Mouse (Mus musculus) urinary bladder, postnatal 25 days (tissue): ENCODE results near the gene Grin1.

ENCODE experiments used
- DNase-seq: peaks from one replicate; pipeline ENCODE4 v3.0.0; 2022; ENCODE audit warnings: low spot score

Grin1 gene

DNA sequence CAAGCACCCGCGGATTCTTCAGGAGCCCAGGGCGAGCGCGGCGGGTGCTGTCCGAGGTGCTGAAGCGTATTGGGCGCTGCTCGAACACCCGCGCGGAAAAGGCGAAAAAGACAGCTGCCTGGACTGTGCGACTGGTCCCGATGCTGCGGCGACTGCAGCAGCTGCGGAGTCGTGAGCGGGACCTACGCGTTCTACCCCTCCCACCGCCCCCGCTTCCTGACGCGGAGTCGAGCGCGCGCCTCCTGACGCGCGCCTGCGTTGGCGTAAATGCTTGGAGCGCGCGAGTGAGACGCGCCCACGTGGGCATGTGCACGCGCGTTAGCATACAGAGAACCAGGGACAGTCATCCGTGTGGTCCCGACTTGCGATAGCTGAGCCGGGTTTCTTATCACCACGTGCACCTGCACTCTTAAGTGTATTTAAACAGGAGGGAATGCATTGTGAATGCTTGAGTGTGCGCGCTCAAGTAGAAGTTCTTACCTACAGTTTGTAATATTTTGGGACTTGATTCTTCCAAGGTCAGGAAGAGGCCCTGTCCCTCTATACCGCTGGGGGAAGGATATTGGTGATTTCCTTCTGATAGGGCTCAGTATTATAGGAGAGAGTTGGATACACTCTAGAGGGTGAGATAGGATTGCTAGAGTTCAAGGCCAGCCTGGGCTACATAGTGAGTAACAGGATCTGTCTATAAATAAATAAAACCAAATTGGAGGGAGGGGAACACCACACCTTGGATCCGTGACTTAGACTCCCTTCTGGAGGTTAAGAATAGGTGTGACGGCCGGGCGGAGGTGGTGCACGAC lies at the start of gene Grin1:
TSS of gene Grin1 (minus strand) at position 217 of the 803 bp plus-strand sequence.
- peak; percentile 61 for DNase-seq

DNA sequence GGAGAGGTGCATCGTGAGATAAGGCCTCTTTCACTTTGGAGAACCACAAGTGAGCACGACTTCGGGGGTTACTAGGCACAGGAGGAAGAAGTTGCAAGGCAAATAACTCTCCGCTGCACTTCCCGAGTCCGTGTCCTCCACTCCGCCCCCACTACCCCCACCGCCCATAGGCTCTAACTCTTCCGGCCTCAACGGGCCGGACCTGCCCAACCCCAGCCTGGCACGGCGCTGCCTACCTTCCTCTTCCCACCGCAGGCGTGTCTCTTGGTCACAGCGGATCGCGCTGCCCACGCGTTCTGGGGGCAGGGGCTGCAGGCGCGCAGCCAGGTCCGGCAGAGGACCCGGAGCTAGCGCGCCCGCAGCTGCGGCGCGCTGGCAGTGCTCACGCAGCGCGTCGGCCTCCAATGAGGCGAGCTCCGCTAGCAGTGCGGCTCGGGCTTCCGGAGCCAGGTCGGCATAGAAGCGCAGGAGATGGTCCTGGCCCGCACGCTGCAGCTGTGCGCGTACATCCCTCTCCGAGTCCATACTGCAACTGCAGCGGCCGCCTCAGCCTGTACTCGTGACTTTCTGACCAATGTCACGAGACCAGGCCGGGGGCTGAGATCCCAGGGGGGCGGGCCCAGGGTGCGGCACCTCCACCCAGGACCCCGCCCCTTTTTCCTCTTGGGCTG lies 46.2 kb upstream of the Grin1 start, which contains the start of gene Uap1l1:
TSS of gene Uap1l1 (minus strand) at position 592 of the 671 bp plus-strand sequence.
- DNase-seq: peak; percentile 77

DNA sequence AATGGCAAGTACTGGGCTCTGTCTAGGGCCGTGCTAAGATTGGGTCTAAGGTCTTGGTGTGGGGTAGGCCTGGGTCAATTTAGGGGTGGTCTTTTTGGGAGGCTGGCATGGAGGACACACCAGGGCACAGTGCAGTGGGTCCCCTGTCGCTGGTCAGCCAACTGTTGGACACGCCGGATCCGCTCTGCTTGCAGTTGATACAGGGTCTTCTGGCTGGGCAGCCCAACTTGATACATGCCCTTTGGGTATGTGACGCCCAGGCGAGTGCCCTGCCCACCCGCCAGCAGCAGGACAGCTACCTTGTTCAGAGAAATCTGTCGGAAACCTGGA lies 45.7 kb upstream of the Grin1 start:
- DNase-seq: no peak

DNA sequence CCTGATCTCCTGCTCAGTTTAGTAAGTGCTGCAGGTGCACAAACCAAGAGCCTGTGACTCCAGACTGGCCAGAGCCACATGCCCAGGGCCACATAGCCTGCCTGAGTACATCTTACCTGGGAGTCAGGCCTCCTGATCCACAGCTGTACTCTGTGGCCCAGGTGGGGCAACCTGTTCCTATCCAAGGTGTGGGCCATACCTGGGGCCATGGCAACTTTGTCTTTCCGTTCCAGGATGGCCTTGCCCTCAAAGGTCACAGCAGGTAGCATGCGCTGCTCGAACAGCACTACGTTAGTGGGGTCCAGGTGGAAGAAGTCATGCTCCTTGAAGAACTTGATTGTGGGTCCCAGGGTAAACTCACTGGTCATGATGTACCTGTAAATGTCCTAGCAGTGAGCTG lies 45.3 kb upstream of the Grin1 start:
- DNase-seq: no peak

DNA sequence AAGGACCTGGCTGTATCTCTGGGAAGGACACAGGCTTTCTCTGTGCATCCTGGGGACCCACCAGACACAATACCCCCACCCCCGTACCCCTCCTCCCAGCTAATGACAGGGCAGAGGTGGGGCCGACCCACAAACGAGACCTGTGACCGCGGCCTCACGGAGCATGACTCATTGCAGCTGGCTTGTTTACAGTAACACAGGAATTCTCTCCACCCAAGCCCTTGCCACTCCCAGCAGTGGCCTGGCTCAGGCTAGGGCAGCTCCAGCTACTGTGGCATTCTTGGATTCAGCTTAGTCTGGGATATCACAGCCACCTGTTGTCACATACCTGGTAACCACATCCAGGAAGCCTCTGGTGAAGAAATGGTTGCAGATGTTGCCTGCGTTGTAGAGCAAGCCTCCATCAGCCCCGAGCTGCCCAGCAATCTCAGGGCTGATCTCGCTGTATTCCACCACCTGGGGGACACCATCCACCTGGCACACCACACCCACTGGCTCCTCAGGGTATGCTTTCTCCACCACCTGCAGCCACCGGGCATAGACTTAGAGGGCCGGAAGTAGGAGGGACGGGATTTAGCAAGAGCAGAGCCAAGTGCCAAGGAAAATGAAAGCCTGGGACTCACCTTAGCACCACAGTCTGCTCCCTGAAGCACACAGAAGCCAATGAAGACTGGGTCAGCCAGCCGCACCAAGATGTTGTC lies 44.6 kb upstream of the Grin1 start:
- DNase-seq: no peak

DNA sequence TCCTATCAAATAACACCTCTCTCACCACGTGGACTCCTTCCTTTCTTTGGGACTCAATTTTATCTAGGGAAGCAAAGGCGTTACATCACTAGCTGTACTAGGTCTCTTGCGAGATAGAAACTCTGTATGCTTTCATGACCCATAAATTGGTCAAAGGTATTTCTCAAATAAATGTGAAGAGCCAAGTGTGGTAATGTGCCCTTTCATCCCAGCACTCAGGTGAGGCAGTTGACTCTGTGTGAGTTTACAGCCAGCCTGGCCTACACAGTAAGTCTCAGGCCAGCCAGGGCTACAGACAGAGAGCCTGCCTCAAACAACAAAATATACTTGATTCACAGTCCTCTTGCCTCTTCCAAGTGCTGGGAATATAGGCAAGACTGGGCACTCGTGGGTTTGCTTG lies 40.9 kb upstream of the Grin1 start:
- no peak for DNase-seq

DNA sequence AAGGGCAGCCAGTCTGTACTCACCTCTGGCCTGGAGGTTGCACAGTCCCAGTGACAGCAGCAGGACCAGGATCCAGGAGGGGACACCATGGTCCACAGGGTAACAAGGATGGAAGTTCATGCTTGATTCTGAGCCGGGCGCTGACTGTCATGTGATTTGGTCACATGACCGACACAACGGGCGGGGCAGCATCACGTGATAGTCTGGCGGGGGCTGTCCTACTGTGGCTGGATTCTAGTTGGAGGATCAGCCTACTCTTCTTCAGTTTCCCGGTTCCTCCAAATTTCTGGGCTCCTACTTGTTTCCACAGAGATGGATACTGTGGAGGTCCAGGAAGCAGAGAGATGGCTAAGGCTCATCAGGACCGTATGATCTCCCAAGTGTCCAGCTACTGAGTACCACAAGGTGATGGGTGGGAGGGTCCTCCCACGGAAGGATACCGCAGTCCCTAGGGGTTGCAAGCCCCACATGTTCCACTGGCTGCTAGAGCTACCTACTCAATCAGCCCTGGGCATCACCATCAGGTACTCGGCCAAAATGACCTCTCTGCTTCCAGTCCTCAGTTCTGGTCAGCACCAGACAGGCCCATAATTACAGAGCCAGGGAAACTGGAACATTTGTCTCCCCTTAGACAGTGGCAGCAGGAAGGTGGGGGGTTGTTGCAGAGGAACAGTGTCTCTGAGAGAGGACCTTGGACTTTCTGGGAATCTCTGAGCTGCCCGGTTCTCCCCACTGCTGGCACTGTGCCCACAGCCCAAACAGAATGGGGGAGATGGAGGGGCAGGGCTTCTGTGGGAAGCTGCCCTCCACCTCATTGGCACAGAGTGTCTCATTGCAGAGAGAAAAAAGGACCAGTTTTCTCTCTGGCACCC lies 37.5 kb upstream of the Grin1 start, which contains the start of gene Dpp7:
TSS of gene Dpp7 (minus strand) at position 152 of the 872 bp plus-strand sequence.
- peak; percentile 58 for DNase-seq

DNA sequence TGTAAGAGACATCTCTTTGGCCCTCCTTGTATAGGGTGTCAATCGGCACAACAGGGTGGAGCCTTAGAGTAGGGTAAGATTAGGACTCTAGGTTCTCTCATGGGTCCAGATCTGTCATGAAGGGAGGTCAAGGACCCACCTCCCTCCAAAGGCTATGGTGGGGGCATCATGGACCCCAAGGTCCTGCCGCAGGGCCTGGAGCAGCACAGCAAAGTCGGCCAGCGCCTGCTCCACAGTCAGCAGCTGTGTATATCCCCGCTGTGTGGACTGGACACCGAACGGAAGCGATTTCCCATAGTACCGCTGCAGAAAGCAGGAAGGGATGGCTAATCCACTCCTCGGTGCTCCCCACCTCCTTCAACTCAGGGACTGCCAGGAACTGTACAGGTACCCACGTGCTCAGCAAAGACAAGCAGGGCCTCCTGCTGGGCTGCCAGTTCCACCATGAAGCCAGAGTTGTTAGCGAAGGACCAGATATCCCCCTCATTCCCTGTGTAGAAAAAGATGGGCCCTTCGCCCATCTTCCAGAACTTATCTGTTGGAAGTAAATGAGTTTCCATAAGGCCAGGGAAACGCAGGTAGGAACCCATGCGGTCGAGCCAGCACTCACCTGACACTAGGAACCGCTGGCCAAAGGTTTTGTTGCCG lies 36.6 kb upstream of the Grin1 start:
- no peak for DNase-seq

DNA sequence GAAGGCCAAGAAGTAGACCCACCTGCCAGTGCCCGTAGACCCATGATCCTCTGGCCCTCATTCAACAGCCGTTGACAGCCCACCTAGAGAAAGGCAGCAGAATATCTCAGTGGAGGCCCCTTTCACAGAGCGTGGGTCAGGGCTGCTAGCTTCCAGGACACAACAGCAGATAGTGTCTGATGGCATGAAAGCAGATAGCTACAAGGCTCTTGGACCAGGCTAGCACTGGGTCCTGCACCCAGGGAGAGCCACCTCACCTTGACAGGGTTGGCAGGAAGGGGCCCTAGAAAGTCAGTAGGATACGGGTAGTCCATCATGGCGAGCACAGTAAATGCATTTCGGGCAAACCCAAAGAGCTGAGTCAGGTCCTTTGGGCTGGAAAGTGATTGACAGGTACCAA lies 35.2 kb upstream of the Grin1 start:
- no peak for DNase-seq

DNA sequence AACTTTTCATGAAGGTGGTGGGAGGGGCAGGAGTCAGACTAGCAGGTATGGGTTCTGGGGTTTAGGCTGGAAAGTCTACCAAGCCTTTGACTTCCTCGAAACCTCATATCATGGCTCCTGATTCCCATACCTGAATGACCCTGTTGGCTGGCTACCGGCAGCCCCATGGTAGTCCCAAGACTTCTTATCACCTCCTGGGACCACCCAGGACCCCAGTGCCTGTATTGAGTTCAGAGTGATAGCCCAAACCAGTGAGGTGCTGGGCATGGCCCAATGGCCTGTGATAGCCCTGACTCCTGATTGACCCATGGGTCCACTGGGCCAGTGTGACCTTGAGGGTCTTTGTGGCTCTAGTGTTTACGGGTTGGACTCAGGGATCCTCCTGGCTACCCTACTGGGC lies 31.7 kb upstream of the Grin1 start:
- DNase-seq: no peak

DNA sequence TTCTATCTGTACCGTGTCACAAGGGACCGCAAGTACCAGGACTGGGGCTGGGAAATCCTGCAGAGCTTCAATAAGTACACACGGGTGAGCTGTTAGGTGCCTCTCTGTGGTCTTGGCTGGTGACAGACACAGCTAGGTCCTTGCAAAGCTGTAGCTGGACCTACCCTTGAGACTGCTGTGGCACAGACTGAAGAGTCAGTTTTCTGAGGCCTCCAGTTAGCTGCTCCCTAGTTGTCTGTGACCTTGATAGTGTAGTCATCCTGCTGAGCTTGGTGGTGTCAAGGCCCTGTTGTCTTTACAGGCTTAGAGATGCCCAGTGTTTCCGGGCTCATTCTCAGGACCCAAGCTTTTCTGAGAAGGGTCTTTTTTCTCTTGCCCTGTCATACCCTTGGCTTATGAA lies 30.5 kb upstream of the Grin1 start:
- DNase-seq: no peak

DNA sequence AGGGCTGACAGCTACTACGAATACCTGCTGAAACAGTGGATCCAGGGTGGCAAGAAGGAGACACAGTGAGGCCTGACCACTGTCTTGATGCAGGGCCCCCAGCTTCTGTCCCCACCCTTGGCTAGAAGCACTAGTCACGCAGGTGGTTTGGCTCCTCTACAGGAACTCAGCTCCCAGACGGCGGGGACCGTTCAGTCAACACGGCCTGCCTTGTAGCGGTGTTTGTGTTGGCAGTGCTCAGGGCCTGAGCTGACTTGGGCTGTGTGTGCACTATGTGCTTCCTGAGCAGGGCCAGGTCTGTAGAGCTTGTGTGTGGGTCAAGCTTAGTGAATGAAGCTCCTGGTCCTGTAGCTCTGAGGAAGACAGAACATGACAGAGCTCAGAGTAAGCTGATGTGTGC lies 29.2 kb upstream of the Grin1 start:
- DNase-seq: no peak

DNA sequence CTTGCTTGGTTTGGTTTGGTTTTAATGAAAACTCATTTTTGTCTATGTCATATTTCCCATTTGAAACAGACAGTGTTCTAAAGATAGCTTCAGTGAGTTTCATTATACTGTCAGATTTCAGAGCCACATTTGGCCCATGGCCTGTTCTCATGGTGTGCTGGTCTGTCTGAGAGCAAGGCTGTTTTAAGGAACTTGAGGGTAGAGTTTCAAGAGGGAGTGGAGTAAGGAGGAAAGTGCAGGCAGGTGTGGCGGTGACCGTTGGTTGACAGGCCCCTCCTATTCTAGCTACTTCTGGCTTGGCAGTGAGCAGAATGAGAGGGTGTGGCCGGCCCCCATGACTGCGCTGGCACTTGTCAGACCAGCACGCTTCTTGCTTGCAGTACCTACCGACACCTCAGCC lies 19.3 kb upstream of the Grin1 start:
- no peak for DNase-seq

DNA sequence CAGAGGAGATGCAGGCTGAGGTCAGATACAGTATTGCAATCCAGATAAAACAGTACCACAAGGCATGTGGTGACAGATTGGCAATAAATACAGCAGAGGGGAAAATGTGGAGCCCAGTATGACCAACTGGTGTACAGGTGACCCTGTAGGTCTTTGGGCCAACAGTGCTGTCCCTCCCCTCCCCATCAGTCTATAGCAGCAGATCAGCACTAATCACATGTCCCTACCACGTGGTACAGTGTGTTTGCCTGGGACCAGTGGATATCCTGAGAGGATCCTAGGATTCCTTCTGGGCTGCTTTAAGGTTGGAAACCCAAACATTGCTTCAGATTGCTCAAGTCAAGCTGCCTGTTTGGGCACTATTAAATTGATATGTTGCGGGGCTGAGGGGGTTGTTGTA lies 14.6 kb upstream of the Grin1 start:
- no peak for DNase-seq

DNA sequence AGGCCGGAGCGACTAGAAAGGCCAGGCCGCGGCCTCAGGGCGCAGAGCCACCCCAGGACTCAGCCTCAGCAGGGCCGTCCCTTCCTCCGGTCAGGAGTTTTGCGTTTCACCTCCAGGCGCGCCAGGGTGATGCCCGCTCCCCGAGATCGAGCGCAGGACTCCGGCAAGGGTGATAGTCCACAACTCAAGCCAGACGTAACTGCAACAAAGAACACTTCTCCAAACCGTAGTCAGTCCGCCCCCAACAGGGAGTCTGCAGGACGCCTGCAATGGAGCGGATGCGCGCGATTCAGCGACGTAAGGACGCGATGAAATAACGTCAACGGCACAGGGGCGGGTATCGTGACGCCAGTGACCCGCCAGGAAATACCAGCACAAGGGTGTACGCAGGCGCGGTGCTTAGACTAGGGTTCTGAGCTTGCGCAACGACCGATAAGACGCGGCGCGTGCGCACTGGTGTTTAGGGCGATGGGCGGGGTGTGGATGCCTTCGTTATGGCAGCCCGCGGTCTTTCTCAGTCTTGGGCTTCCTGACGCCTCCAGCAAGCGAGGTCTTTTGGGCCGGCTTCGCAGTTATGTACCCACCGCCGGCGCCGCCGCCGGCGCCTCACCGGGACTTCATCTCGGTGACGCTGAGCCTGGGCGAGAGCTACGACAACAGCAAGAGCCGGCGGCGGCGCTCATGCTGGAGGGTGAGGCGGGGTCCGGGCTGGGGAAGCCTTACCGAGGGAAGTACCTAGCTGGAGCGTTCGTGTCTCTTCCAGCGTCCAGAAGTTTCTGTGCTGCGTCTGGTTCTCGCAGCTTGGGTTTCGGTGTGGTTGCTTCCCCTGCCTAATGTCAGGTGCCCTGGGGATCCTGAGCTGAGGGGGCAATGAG lies 13.5 kb upstream of the Grin1 start, which contains the start of gene Man1b1:
TSS of gene Man1b1 (plus strand) at position 53 of the 875 bp plus-strand sequence.
- peak; percentile 99 for DNase-seq

DNA sequence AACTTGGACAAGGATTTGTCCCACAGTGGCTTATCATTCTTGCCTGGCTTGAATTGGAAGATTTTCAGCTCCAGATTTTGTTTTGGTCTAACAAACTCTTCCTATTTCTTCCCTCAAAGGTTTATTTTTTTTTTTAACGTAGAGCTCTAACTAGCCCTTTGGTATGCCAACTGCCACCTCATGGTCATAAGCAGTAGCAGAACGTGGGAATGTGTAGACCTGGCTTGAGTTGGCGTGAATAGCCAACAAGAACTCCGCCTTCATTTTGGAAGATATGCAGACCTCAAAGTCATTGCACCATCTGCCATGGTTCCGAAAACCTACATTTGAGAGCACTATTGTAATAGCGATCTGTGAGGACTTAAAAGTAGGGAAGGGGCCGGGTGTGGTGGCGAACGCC lies 12.5 kb upstream of the Grin1 start:
- DNase-seq: no peak

DNA sequence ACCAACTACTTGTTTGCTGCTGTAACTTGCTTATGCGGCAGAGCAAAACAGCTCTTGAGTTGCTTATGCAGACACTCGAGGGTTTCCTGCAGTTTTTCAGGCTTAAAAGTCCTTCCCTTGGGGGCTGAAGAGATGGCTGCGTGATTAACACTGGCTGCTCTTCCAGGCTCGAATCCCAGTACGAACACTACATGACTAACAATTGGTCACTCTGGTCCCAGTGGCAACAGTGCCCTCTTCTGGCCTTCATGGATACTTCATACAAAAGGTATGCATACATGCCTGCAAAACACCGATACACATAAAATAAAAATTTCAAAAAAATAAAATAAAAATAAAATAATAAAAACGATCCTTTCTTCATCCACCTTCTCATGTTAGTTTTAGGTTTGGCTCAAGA lies 9.5 kb upstream of the Grin1 start:
- DNase-seq: no peak

DNA sequence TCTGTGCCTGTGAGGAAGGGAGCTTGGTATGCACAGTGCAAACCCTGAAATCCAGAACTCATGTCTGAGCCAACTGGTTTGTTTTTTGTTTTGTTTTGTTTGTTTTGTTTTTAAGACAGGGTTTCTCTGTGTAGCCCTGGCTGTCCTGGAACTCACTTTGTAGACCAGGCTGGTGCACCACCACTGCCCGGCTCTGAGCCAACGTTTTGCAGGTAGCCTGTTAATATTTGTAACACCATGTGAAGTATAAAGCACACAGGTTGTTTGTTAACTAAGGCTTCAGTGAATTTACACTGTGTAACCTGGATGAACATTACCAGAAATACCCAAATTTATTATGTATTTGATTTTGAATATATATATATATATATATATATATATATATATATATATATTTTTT lies 7.0 kb upstream of the Grin1 start:
- no peak for DNase-seq

DNA sequence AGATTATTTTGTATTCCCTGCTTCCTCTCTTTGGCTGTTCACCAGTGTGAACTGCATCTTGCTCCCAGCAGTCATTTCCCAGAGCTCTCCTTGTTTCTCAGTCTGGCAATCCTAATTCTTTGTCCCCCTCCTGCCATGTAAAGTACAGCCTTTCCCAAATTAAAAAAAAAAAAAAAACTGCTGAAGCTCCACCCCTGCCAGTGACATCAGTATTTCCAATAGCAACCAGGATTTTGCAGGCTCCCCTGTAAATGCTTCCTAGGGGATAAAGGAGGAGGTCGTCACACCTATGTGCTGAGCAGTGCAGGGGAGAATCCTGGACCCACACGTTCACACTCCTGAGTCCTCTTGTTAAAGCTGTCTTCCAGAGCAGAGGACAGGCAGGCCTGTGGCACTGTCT lies 1.1 kb upstream of the Grin1 start:
- DNase-seq: no peak
